Mouse (Mus musculus) limb, embryonic 11.5 days (tissue): ENCODE results near the gene Stard8. TPM values are rescaled to one million over a fixed set of nuclear protein-coding genes. Genes with fewer than 3 reads are reported as not detected.

Experiments used
- ATAC-seq: fragments of 200-750 bp; cut with Nextera tagmentation; 2 replicates; pipeline ENCODE4 v1.8.0; 2017; ENCODE audit warnings: low read depth; ENCODE audit not compliant: insufficient number of reproducible peaks, low FRiP score, low TSS enrichment
- DNase-seq: peaks from one replicate; pipeline ENCODE4 v3.0.0-alpha.2; 2015; ENCODE audit warnings: low spot score
- H3K27ac ChIP-seq: fragments of 300-500 bp; sonication (generic); replicated peaks from 2 replicates; pipeline ENCODE4 v1.5.1; 2014; ENCODE audit warnings: low read depth, mild to moderate bottlenecking, low read length
- H3K27me3 ChIP-seq: fragments of 300-500 bp; sonication (generic); 2 replicates; pipeline ENCODE4 v1.6.1; 2014; ENCODE audit warnings: mild to moderate bottlenecking, low read length, mixed read lengths; ENCODE audit not compliant: control insufficient read depth, insufficient read depth
- H3K36me3 ChIP-seq: fragments of 300-500 bp; sonication (generic); 2 replicates; pipeline ENCODE4 v1.6.1; 2014; ENCODE audit warnings: mild to moderate bottlenecking, low read length, moderate library complexity, mixed read lengths; ENCODE audit not compliant: control insufficient read depth, insufficient read depth
- H3K4me1 ChIP-seq: fragments of 300-500 bp; sonication (generic); 2 replicates; pipeline ENCODE4 v1.6.1; 2014; ENCODE audit warnings: low read length, mixed read lengths; ENCODE audit not compliant: control insufficient read depth, insufficient read depth
- H3K4me2 ChIP-seq: fragments of 300-500 bp; sonication (generic); 2 replicates; pipeline ENCODE4 v1.6.1; 2014; ENCODE audit warnings: low read depth, mild to moderate bottlenecking, moderate library complexity; ENCODE audit not compliant: severe bottlenecking
- H3K4me3 ChIP-seq: fragments of 300-500 bp; sonication (generic); 2 replicates; pipeline ENCODE4 v1.5.1; 2014; ENCODE audit warnings: low read depth, low read length
- H3K9ac ChIP-seq: fragments of 300-500 bp; sonication (generic); 2 replicates; pipeline ENCODE4 v1.6.1; 2014; ENCODE audit warnings: mild to moderate bottlenecking, low read length
- H3K9me3 ChIP-seq: fragments of 300-500 bp; sonication (generic); 2 replicates; pipeline ENCODE4 v1.6.1; 2016; ENCODE audit warnings: low read length; ENCODE audit not compliant: control insufficient read depth
- WGBS: fragments of 180-500 bp; shearing (Covaris S2); extraction: QIAGEN DNeasy Blood & Tissue Kit; methylation state at CpG from one replicate; pipeline ENCODE4 v1.1.7; 2014; 5-methylcytosine and 5-hydroxymethylcytosine counted together
- polyA plus RNA-seq: library from polyadenylated mRNA; unstranded; fragments of >200 nt; fragmentation: Nextera tagmentation; extraction: Ambion mirVana; gene quantifications from 2 replicates; pipeline ENCODE4 v1.2.1, GENCODE M21; 2014

Gene Stard8
- polyA plus RNA-seq, 1 experiment from 2014 or later = 4.3 TPM

GRCm38 (mm10) chrX:99023951-99024350 is 20.9 kb downstream of the Stard8 start:
- 63% methylated on average over 1 of the region's 1 CpGs for WGBS
- Histone ChIP-seq H3K4me1 (no peaks in the 10 kb centered on the region), H3K9ac (no peak overlapping the region), H3K4me3 (no peak overlapping the region), H3K27me3 (peaks cover 15% of the 10 kb centered on the region; the same call in 1 of the 2 replicates), H3K9me3 (no peaks in the 10 kb centered on the region), H3K4me2 (no peak overlapping the region), H3K27ac (no peak overlapping the region), H3K36me3 (no peaks in the 10 kb centered on the region)
- ATAC-seq (no peak), DNase-seq (no peak)

GRCm38 (mm10) chrX:99035407-99035806 is 32.4 kb downstream of the Stard8 start:
- Histone ChIP-seq H3K36me3 (no peaks in the 10 kb centered on the region), H3K9me3 (no peaks in the 10 kb centered on the region), H3K4me3 (no peak overlapping the region), H3K4me1 (no peaks in the 10 kb centered on the region), H3K27me3 (peaks cover 5% of the 10 kb centered on the region; the same call in 1 of the 2 replicates), H3K4me2 (no peak overlapping the region), H3K27ac (no peak overlapping the region), H3K9ac (no peak overlapping the region)
- ATAC-seq = no peak
- no peak for DNase-seq
- 59% methylated on average over 3 of the region's 3 CpGs for WGBS

GRCm38 (mm10) chrX:99042451-99042951 is 39.5 kb downstream of the Stard8 start:
- peak; percentile 94 for ATAC-seq
- H3K27ac ChIP-seq = no peak overlapping the region
- peak overlapping the region; percentile 41 for H3K4me3 ChIP-seq
- H3K27me3 ChIP-seq = peaks cover 30% of the 10 kb centered on the region
- 0 out of 2 replicates have a peak, but pooled peaks cover 2% of the 10 kb centered on the region for H3K4me1 ChIP-seq
- no peaks in the 10 kb centered on the region for H3K9me3 ChIP-seq
- H3K9ac ChIP-seq = peak overlapping the region; percentile 30; the same call in 1 of the 2 replicates
- peak; percentile 84 for DNase-seq
- H3K4me2 ChIP-seq = peak overlapping the region; percentile 74
- 21% methylated on average over 31 of the region's 31 CpGs for WGBS
- H3K36me3 ChIP-seq = no peaks in the 10 kb centered on the region

DNA sequence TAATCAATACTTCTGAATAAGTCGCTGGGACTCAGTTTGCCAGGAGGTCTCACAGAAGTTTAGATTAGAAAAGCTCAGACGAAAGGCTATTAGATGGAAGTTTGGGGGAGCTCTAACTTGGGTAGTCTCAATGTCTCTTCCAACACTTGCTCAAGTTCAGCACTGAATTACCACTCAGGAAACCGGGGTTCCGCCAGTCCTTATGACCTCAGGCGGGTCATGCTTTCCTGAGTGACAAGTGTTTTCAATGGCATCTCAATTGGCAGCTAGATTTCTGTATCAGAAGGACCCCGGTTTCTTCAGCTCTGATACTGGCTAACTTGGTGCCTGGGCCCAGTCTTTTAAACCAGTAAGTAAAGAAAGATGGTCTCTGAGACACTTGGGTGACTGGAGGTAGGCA is 40.2 kb downstream of the Stard8 start:
- Histone ChIP-seq H3K9me3 (no peaks in the 10 kb centered on the region), H3K36me3 (no peaks in the 10 kb centered on the region), H3K27me3 (peaks cover 30% of the 10 kb centered on the region), H3K4me3 (peak overlapping the region; percentile 41), H3K9ac (peak overlapping the region; percentile 30; the same call in 1 of the 2 replicates), H3K4me1 (0 out of 2 replicates have a peak, but pooled peaks cover 2% of the 10 kb centered on the region), H3K4me2 (peak overlapping the region; percentile 74), H3K27ac (no peak overlapping the region)
- DNase-seq = no peak
- 41% methylated on average over 6 of the region's 6 CpGs for WGBS
- ATAC-seq = no peak

DNA sequence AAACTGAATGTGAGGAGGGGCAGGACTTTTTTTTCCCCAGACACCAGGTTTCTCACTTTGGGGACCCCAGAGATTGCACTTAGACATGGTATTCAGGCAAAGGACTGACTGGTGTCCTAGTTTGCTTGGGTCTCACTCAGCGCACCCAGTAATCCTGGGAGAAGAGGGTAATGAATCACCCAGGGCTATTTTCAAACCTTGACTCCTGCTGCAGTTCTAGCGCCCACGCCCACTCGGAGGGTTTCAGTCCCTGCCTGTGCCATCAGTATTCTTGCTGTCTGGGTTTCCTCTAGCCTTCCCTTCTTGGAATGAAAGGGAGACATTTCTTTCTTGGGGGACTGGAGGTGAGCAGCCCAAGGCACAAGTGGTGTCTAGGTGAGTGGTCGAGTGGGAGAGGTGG is 40.7 kb downstream of the Stard8 start:
- Histone ChIP-seq H3K9me3 (no peaks in the 10 kb centered on the region), H3K4me1 (0 out of 2 replicates have a peak, but pooled peaks cover 2% of the 10 kb centered on the region), H3K4me2 (0 out of 2 replicates have a peak overlapping the region, but pooled peaks have one; percentile 74), H3K36me3 (no peaks in the 10 kb centered on the region), H3K4me3 (no peak overlapping the region), H3K9ac (no peak overlapping the region), H3K27me3 (peaks cover 28% of the 10 kb centered on the region), H3K27ac (no peak overlapping the region)
- 69% methylated on average over 5 of the region's 5 CpGs for WGBS
- DNase-seq (no peak), ATAC-seq (no peak)

DNA sequence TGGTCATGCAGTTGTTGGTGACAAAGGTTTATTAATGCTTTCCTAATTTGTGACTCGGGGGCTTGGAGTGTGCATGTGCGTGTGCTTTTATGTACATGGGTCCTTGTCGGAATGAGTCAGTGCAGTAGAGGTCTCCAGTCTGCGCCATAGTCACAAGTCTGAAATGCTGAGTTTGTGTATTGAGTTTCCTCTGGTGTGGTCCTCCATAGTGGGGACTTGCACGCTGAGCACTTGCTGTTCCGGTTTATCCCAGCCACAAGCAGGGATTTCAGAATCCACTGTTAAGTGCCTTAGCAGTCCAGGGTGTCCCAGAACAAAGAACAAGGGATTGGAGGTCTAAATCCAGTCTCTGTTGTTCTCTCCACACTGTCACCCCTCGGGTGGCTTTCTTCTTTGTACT is 42.3 kb downstream of the Stard8 start:
- no peak overlapping the region for H3K9ac ChIP-seq
- WGBS = 64% methylated on average over 7 of the region's 7 CpGs
- H3K36me3 ChIP-seq = no peaks in the 10 kb centered on the region
- no peak overlapping the region for H3K4me2 ChIP-seq
- peaks cover 29% of the 10 kb centered on the region for H3K27me3 ChIP-seq
- H3K9me3 ChIP-seq = no peaks in the 10 kb centered on the region
- DNase-seq (no peak), ATAC-seq (no peak)
- H3K27ac ChIP-seq = no peak overlapping the region
- H3K4me3 ChIP-seq = no peak overlapping the region
- H3K4me1 ChIP-seq = 0 out of 2 replicates have a peak, but pooled peaks cover 2% of the 10 kb centered on the region

GRCm38 (mm10) chrX:99046360-99047055 is 43.5 kb downstream of the Stard8 start:
- Histone ChIP-seq H3K4me1 (0 out of 2 replicates have a peak, but pooled peaks cover 2% of the 10 kb centered on the region), H3K4me2 (no peak overlapping the region), H3K9me3 (no peaks in the 10 kb centered on the region), H3K27me3 (peaks cover 27% of the 10 kb centered on the region), H3K27ac (no peak overlapping the region), H3K4me3 (no peak overlapping the region), H3K36me3 (no peaks in the 10 kb centered on the region), H3K9ac (no peak overlapping the region)
- 51% methylated on average over 5 of the region's 5 CpGs for WGBS
- no peak for DNase-seq
- no peak for ATAC-seq

GRCm38 (mm10) chrX:99048111-99048510 is 45.1 kb downstream of the Stard8 start:
- WGBS = 42% methylated on average over 4 of the region's 4 CpGs
- ATAC-seq = no peak
- no peak overlapping the region for H3K4me2 ChIP-seq
- H3K27ac ChIP-seq = no peak overlapping the region
- H3K27me3 ChIP-seq = peaks cover 17% of the 10 kb centered on the region; the same call in 1 of the 2 replicates
- no peak overlapping the region for H3K9ac ChIP-seq
- 0 out of 2 replicates have a peak, but pooled peaks cover 2% of the 10 kb centered on the region for H3K4me1 ChIP-seq
- no peak for DNase-seq
- H3K4me3 ChIP-seq = no peak overlapping the region
- no peaks in the 10 kb centered on the region for H3K36me3 ChIP-seq
- H3K9me3 ChIP-seq = no peaks in the 10 kb centered on the region
